Mouse (Mus musculus) embryo, embryonic 9.5 days (tissue): ENCODE measurements at regions not wholly inside any gene's neighbourhood (a gene's known extent, or its start where the extent isn't known, plus 50 kb on each side); places are given as distances from the start of the nearest gene placed in this dataset.
A peak's percentile ranks its signal among the peaks of the same experiment; 100 is the strongest.
"Not testable (repeated sequence)": the region's sequence is repeated elsewhere in the genome, so short reads cannot be mapped to it uniquely, and the experiment has no call there.

ENCODE experiments used
- DNase-seq: peaks from one replicate; pipeline ENCODE4 v3.0.0-alpha.2; 2017; ENCODE audit errors: extremely low spot score

DNA sequence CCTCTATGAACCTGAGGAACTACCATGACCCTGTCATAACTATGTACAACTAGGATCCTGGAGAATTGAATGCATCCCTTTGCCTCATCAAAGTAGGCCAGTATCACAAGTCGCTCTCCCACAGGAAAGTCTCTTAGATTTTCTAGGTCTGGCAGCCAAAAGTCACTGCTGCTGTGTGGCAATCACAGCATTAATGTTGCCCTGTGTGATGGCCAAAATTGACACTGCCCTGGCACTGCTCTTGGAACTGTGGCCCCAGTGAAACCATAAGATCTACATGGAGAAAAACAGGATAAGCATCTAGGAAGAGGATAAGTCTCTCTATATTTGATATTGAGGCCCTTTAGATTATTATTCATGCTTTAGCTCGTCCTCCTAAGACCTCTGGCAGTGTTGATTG lies 465.7 kb downstream of the Adam6a start:
- DNase-seq, result no peak

DNA sequence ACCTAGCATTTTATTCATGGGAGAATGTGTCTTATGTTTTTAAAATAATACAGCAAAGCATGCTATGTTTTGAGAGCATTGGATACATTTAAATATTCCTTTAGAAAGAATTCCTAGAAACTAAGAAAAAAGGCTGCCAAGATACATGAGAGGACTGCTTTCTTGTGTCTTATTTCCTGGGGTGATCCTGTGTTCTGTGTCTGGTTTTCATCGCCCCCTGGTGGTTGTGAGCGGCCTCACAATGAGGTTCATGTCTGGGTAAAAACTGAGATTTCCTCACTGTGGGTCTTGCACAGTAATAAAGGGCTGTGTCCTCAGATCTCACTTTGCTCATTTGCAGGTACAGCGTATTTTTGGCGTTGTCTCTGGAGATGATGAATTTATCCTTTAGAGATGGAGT lies 469.2 kb downstream of the Adam6a start:
- peak; percentile 4 for DNase-seq

DNA sequence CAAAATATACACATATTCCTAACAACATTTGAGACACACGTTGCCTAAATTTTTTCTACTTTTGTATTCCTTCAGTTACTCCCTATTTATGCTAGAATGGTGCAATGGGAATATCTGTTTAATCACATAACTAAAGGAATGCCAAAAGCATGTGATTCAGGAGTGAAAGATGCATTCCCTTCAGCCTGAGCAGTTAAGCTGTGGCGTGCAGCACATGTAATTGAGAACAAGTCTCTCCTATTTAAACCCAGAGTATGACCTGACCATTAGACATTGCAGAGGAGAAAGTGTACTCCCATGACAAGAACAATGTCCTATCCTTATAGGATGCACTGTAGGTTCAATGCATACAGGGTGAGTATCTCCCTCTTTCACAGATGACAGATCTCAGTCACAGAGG lies 493.3 kb downstream of the Adam6a start:
- DNase-seq, result not testable (repeated sequence)

DNA sequence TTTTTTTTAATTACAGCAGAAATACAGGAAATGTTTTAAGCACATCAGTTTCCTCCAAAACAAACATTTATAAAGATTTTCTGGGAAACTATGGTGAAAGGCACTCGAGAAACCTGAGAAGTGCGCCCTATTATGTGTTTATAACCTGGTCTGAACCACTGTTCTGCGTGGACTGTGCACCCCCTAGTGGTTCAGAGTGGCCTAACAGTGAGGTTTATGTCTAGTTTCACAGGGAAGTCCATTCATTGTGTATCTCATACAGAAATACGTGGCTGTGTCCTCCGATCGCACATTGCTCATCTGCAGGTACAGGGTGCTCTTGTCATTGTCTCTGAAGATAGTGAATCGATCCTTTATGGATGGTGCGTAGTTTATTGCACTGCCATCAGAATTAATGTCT lies 504.3 kb downstream of the Adam6a start:
- DNase-seq, result not testable (repeated sequence)

DNA sequence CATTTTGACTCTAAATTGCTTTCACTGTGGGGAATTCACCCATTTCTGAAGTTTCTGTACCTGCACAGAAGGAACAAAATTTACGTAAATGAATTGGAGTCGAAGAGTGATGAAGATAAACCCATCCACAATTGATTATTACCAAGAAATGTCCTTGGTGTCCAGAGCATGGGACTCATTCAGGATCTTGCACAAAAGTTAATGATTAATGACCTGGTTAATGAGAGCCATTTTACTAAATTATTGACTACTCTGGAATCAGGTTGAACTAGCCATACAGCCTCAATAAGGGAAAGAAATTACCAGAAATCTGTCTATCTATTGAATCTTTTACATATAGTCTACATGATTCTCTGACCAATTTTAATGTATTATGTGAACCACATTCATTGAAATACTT lies 509.6 kb downstream of the Adam6a start:
- DNase-seq, result no peak

DNA sequence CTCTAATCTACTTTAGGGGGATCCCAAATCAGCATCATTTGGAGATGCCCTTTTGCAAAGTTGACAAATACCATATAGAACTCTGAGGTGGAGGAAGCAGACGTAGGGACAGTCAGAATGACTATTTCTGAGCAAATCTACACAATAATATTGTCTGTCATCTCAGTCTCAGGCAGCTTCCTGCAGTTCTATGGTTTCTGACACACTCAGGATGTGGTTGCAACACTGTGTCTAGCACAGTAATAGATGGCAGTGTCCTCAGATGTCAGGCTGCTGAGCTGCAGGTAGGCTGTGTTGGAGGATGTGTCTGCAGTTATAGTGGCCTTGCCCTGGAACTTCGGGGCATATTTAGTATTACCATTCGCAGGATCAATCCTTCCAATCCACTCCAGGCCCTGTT lies 515.9 kb downstream of the Adam6a start:
- DNase-seq, result no peak

DNA sequence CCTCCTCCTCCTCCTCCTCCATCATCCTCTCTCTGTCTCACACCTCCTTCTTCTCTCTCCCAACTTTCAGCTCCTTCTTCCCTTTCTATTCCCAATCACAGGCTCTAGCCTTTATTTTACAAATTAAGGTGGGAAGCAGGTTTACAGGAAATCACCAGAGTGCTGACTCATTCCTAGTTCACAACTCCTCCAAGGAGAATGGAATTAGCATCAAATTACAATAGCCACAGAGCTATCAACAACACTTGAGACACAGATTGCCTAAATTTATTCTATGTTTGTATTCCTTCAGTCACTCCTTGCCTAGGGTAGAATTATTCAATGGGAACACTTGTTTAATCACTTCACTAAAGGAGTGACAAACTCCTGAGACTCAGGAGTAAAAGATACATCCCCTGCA lies 523.5 kb downstream of the Adam6a start:
- no peak for DNase-seq

DNA sequence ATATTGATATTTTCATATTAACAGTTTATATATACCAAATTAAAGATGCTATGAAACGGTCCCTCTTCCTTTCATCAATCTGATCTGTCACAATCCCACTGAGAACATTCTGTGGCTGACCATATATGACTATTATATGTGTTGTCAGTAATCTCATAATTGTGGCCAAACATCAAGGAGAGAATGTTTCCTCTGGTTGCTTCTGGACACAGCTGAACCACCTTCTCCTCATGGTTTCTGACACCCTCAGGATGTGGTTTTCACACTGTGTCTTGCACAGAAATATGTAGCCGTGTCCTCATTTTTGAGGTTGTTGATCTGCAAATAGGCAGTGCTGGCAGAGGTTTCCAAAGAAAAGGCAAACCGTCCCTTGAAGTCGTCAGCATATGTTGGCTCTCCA lies 565.0 kb downstream of the Adam6a start:
- not testable (repeated sequence) for DNase-seq

DNA sequence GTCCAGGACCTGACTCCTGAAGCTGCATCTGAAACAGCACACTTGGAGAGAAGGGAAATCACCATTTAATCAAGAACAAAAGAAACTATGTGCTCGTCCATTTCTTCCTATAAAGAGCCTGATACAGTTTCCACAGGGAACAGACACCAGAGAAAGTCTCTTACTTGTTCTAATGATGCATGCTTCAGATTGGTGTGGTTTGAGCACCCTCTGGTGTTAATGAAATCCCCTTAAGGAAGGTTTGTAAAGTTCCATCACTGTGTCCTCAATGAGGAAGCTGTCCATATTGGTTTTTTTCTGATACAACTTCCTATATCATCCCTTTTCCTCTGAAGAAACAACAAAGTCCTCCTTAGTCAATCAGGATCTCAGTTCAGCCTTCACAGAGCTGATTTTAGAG lies 591.2 kb downstream of the Adam6a start:
- no peak for DNase-seq

DNA sequence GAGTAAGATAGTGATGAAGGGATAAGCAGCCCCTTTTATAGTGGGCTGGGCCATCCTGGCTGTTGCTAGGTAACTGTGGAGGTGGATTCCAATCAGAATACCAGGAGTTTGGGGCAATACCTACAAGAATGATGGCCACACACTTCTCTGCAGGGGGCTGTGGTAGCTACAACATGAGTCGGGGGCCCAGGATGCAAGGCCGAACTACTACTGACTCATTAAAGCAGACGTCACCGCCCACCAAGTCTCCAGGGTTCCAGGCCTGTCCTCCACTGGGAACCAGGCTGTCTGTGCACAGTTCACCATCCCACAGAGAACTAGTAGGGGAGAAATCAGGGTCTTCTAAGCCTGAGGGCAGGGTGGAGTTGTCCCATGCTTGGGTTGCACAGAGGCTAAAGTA lies 605.1 kb downstream of the Adam6a start:
- no peak for DNase-seq

DNA sequence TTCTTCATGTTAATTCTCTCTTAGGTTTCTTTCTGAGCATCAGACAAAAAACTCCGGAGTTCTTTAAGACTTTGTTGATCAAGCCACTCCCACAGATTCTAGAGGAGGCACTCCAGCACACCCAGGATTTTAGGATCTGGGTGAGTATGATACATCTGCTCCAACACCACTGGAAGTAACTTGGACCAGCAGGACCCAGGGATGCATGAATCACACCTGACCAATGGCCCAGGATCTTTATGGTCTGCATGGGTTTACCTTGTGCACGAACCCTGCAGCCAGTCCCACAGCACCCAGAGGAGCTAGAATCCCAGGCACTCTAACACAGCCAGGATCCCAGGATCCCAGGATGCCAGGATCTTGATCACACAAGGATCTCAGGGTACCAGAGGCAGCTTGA lies 628.6 kb downstream of the Adam6a start:
- DNase-seq, result no peak

DNA sequence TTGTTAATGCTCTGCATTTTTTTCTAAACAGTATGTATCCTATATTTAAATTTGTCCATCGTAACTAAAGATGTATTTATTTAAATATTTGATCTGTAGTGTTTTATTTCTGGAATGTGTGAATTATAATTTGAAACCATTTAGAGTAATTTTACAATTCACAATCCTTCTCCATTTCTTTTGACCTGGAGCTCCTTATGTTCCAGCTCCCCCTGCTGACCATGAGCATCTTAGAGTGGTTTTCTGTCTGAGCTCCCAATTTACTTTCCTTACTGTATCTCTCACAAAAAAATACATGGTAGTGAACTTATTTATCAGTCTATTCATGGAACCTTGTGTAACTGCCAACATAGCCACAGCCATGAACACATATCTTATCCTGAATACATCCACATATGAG lies 655.8 kb downstream of the Adam6a start:
- no peak for DNase-seq

DNA sequence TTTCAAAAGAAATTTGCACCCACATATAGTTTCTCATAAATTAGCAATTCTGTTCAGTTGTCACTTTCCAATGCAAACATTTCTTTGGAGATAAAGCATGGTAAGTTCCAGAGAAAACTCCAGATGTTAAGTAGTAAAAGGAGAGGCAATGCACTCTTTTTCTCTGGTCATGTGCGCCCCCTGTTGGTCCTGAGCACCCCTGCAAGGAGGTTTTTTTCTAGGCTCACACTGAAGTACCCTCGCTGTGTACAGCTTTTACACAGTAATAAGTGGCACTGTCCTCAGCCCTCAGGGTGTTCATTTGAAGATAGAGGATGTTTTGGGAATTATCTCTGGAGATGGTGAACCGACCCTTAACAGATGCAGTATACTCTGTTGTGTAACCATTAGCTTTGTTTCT lies 678.8 kb downstream of the Adam6a start:
- no peak for DNase-seq
